Mouse (Mus musculus) neural tube, embryonic 10.5 days (tissue): ENCODE measurements at regions not wholly inside any gene's neighbourhood (a gene's known extent, or its start where the extent isn't known, plus 50 kb on each side); places are given as distances from the start of the nearest gene placed in this dataset.
"Not testable (repeated sequence)": the region's sequence is repeated elsewhere in the genome, so short reads cannot be mapped to it uniquely, and the experiment has no call there.

Experiments
- DNase-seq: peaks from one replicate; pipeline ENCODE4 v3.0.0-alpha.2; 2017; ENCODE audit warnings: low spot score; ENCODE audit errors: extremely low spot score

- no peak for DNase-seq
Measured at GRCm38 (mm10) chr9:27453476-27453875, 56.9 kb downstream of the Spata19 start.

DNA sequence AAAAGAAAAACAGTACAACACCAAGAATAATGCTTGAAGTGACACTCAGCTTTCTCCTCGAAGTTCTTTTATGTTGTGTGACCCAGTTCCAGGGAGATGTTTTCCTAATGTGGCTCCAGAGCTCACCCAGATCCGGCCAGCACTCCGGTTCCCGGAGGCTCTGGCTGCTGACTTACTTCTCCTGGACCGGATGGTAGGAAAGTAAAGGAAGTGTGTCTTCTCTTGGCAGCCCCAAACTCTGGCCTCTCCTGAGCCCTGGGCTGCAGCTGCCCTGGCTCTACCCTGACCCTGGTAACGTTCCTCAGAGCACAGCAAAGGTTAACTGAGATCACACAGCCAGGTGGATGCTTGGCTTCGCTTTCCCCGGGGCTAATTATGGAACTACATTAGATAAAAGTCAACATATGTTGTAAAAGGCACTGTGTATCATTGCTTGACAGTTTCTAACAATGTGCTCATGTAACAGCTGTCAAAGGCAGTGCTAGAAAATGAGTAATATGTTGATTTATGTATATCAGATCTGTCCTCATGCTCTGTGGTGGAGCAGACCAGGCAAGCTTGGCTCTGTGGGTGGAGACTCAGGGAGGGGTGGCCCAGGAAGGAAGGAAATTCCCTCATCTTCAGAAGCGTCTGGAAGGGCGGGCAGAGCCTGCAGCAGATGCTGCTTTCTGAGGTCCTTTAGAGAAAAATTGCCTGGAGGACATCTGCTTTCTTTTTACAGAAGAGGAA, 57.5 kb downstream of the Spata19 start:
- no peak for DNase-seq

- DNase-seq = no peak
Measured at GRCm38 (mm10) chr9:27458335-27459040, 61.9 kb downstream of the Spata19 start.

DNA sequence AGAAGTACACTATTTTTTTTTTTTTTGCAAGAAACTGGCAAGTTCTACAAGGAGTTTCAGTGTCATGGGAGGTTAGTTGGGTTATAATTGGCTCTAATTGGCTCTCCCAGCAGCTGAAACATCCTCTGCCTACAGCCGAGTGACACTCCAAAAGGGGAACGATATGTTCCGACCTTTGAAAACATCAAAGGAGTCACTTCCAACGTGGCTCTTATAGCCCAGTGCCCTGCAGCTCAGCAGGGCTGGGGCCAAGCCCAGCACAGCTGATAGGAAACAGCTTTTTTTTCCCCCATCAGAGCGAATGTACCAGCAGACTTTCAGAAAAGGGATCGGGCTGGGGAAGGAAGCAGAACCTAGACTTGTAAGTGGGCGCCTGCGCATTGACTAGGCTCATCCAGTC, 64.4 kb downstream of the Spata19 start:
- no peak for DNase-seq

DNA sequence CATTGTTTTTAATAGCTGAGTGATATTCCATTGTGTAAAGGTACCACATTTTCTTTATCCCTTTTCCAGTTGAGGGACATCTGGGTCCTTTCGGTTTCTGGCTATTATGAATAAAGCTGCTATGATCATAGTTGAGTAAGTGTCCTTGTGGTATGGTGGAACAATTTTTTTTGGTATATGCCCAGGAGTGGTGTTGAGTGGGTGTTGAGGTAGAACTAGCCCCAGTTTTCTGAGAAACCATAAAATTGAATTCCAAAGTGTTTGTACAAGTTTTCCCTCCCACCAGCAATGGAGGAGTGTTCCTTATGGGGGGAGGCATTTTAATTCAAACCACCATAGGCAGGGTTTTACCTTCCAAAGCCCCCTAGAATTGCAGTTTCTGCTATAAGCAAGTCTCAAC, 67.4 kb downstream of the Spata19 start:
- DNase-seq = no peak

GRCm38 (mm10) chr9:27475468-27475867, 78.9 kb downstream of the Spata19 start:
- no peak for DNase-seq

DNA sequence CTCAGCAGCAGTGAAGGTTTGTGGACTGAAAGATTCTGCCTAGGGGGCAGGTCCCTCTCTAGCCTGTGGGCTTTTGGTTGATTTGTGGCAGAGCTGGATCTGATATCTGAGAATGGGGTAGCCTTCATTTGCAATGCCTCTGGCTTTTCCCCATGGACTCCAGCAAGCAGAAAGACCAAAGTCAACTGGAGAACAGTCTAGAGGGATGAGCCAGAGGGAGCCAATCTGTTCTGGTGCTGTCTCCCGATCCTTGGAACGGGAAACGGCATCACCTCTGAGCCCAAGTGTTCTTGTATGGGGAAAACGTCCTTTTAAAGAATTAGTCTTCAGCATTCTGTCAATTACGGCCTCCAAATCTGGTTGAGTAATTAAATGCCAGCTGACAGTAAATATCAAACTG, 80.0 kb downstream of the Spata19 start:
- DNase-seq = no peak

GRCm38 (mm10) chr9:27477079-27477687, 80.6 kb downstream of the Spata19 start:
- no peak for DNase-seq

DNA sequence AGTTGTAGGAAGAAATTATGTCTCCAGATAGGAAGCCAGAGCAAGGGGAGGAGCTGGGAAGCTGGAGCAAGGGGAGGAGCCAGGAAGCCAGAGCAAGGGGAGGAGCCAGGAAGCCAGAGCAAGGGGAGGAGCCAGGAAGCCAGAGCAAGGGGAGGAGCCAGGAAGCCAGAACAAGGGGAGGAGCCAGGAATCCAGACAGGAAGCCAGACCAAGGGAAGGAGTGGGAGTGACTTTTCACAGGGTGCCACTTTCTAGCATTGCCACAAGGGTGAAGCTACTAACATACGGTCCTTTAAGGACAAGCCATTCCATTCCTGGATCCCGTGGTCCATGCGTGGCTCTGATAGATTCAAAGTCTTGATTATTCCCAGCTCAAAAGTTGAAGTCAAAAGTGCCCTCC, 81.7 kb downstream of the Spata19 start:
- DNase-seq = no peak

DNA sequence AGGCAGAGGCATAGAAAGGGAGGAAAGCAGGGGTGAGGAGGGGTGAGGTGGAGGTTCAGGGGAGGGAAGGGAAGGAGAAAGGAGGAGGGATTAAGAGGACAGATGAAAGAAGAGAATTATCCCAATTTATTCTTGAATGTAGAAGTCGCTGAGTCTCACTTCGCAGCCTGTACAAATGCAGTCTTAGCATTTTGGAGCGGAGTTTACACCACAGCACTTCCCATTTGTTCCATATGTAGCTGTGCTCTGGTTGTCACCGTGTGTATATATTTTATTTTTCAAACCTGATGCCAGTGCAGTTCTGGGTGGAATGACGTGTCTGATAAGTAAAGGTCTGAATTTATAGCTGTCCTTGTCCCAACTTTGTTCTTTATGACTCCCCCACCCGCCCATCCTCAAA, 105.2 kb downstream of the Spata19 start:
- DNase-seq = no peak

DNA sequence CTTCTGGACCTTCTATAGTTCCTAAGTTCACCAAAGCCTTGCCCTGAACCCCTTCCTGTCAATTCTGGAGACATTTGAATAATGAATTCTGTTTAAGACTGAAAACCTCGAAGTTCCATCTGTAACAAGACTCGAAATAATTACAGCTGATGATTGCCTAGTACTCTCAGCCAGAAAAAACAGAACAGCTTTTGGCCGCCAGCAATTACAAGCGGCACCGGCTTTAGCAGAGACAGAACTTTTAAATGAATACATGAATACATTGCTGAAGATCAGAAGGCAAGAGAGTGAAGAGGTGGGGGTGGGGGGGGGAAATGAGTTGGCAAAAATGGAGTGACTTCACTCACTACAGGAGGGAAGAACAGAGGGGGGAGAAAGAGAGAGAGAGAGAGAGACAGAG, 112.6 kb downstream of the Spata19 start:
- DNase-seq = no peak

GRCm38 (mm10) chr9:27509711-27510110, 113.1 kb downstream of the Spata19 start:
- no peak for DNase-seq

GRCm38 (mm10) chr9:27511161-27511560, 114.6 kb downstream of the Spata19 start:
- DNase-seq = no peak

DNA sequence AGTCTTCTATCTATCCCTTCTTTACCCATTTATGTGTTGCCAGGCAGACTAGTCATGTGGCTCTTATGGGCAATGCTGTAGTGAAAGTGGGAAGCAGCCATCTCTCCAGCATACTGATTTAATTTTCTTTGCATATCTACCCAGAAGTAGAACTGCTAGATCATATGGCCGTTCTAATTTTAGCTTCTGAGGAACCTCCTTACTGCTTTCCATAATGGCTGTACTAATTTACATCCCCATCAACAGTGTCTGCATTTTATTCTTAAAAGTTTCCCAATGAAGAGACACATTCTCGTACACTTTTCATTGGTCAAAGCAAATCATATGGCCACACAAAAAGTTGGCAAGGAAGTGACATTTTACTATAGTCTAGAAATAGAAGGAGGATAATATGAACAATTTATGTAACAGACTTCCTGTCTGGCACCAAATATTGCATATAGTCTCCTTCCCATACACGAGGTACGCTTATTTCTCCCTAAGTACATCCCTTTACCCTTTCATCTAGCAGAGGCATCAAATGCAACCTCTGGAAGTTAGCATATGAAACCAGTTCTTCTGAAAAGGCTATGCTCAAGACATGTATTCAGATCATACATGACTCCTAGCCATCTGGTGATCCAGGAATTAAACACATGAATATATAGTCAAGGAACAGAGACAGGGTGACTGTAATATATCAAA, 119.0 kb downstream of the Spata19 start:
- no peak for DNase-seq

- no peak for DNase-seq
Measured at GRCm38 (mm10) chr9:27518031-27518430, 121.4 kb downstream of the Spata19 start.

DNA sequence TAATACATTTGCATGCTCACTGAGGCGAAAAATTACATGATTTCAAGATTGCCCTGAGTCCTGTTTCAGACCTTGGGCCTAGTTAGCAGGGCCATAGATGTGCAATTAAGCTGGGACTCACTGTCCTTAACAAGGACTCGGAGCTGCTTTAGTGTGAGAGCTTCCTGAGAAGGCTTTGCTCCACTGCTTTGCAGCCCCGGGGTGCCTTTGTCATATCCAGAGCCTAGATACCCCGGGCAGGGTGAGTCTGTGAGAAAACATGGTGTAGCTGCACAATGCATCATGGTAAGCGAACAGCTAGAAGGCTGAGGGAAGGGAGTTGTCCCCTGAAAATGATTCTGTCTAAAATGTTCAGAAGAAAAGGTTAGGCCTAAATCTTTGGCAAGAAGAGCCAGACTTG, 123.1 kb downstream of the Spata19 start:
- DNase-seq = no peak

GRCm38 (mm10) chr9:27521181-27521580, 124.6 kb downstream of the Spata19 start:
- DNase-seq = no peak

- no peak for DNase-seq
Measured at GRCm38 (mm10) chr9:27526681-27527080, 130.1 kb downstream of the Spata19 start.

- DNase-seq = no peak
Measured at GRCm38 (mm10) chr9:27538480-27538879, 141.9 kb downstream of the Spata19 start.

- DNase-seq = no peak
Measured at GRCm38 (mm10) chr9:27541585-27542151, 145.1 kb downstream of the Spata19 start.

DNA sequence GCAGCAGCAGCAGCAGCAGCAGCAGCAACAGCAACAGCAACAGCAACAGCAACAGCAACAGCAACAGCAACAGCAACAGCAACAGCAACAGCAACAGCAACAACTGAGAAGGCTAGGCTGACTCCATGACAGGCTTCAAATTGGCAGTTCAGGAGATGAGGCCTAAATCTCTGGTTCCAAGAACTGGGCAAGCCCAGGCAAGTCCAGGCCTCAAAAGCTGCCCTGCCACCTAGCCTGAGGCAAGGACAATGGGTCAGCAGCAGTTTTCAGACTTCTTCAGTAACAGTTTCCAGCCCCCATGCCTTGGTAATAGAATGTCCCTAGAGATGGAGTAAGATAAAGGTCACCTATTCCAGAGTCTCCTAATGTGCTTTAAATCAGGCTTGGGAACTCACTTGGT, 158.1 kb downstream of the Spata19 start:
- not testable (repeated sequence) for DNase-seq
